Mouse (Mus musculus): ENCODE measurements around the gene Ece1.

Gene Ece1

GRCm38 (mm10) chr4:137910382-137911009, 48.5 kb downstream of the Ece1 start:
- no peak for ATAC-seq (ENCODE audit: insufficient number of reproducible peaks, low FRiP score, low TSS enrichment)

- ATAC-seq (ENCODE audit: insufficient number of reproducible peaks, low FRiP score, low TSS enrichment): no peak
These were observed 49.6 kb downstream of the Ece1 start for GRCm38 (mm10) chr4:137911657-137912056.

DNA sequence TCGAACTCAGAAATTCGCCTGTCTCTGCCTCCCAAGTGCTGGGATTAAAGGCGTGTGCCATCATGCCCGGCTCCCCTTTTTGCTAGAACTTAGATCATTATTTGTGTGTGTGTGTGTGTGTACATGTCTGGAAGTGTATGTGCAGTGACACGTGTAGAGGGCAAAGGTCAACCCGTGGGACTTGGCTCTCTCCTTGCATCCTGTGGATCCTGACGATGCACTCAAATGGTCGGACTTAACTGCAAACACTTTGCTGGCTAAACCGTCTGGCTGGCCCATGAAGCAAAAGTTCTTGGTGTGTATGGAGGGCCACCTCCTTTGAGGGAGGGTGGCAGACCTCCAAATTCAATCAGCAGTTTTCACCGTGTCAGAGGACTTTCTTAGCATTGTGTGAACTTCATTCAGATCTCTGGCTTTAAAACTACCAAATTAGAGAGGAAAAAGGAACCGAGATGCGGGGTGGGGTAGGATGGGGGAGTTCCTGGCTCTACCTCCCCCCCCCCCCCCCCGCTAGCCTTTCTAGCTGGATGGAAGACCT, 50.8 kb downstream of the Ece1 start:
- no peak for ATAC-seq (ENCODE audit: insufficient number of reproducible peaks, low FRiP score, low TSS enrichment)

- no peak for ATAC-seq (ENCODE audit: insufficient number of reproducible peaks, low FRiP score, low TSS enrichment)
These were observed 51.5 kb downstream of the Ece1 start for GRCm38 (mm10) chr4:137913321-137914057.

DNA sequence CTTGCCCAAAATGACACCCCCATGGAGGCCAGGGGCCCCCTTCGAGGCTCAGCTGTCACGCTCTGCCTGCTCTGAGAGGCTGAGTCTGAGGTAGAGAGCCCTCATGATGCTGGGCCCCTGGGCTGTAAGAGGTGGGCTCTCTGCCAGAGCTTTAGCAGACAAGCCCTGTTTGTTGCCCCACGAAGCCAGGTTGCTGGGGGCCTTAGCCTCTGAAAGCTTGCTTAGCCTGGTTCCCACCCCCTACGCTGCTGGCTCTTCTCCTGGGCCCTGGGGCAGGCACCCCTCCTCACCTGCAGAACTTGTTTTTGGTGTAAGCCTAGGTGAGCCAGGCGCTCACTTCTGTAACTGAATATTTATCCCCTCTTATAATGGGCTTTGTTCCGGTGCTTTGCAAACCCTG, 55.6 kb downstream of the Ece1 start:
- ATAC-seq (ENCODE audit: insufficient number of reproducible peaks, low FRiP score, low TSS enrichment): no peak

GRCm38 (mm10) chr4:137918559-137918958, 56.5 kb downstream of the Ece1 start:
- peak; percentile 52; the same call in 1 of the 2 replicates for ATAC-seq (ENCODE audit: insufficient number of reproducible peaks, low FRiP score, low TSS enrichment)

GRCm38 (mm10) chr4:137919116-137919515, 57.1 kb downstream of the Ece1 start:
- peak; percentile 40; the same call in 1 of the 2 replicates for ATAC-seq (ENCODE audit: insufficient number of reproducible peaks, low FRiP score, low TSS enrichment)

GRCm38 (mm10) chr4:137920005-137920404, 58.0 kb downstream of the Ece1 start:
- no peak for ATAC-seq (ENCODE audit: insufficient number of reproducible peaks, low FRiP score, low TSS enrichment)

GRCm38 (mm10) chr4:137920500-137920961, 58.5 kb downstream of the Ece1 start:
- no peak for ATAC-seq (ENCODE audit: insufficient number of reproducible peaks, low FRiP score, low TSS enrichment)

DNA sequence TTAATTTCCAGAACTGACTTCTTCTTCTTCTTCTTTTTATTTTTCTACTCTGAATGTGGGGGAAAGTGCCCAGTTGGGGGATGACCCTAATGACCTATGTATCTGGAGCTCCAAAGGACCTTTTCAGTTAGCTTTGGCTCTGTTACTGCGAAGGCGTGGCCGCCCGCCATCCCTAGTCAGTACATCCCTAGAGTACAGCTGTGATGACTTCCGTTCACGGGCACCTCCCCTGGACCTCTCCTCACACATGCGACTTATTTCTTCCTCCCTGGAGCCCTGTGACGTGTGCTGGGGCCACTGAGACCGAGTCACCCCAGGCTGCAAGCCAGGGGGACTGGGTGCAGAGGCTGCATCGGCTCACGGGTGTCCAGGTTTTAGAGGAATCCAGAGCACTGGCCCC, 59.5 kb downstream of the Ece1 start:
- no peak for ATAC-seq (ENCODE audit: insufficient number of reproducible peaks, low FRiP score, low TSS enrichment)

- no peak for ATAC-seq (ENCODE audit: insufficient number of reproducible peaks, low FRiP score, low TSS enrichment)
These were observed 61.0 kb downstream of the Ece1 start for GRCm38 (mm10) chr4:137923052-137923451.

DNA sequence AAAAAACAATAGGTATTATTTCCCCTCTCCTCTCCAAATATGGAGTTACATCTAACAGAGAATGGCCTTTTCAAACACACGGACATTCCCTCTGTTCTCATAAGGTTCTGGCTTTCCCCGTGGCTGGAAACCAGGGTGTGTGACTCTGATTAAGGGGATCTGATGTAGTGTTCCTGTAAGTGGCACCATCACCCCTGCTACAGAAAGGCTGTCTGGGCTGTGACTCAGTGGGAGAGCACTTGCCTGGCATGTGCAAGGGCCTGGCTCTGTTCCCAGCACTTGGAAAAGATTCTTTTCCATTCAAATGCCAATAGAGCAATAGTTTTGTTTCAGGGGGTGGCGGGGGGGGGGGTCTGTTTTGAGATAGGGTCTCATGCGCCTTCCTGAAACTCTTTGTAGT, 63.1 kb downstream of the Ece1 start:
- no peak for ATAC-seq (ENCODE audit: insufficient number of reproducible peaks, low FRiP score, low TSS enrichment)

DNA sequence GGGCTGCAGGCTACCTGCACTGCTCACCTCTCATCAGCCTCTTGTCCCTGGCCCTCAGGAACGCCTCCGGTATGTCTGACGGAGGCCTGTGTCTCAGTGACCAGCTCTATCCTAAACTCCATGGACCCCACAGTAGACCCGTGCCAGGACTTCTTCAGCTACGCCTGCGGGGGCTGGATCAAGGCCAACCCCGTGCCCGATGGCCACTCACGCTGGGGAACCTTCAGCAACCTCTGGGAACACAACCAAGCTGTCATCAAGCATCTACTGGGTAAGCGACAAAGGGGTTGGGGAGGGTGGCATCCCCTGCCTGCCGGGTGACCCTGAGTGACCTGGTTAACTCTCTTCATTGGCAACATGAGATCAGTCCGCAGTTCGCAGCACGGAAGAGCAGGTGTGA, 64.1 kb downstream of the Ece1 start:
- ATAC-seq (ENCODE audit: insufficient number of reproducible peaks, low FRiP score, low TSS enrichment): no peak

- ATAC-seq (ENCODE audit: insufficient number of reproducible peaks, low FRiP score, low TSS enrichment): no peak
These were observed 65.1 kb downstream of the Ece1 start for GRCm38 (mm10) chr4:137927136-137927535.

DNA sequence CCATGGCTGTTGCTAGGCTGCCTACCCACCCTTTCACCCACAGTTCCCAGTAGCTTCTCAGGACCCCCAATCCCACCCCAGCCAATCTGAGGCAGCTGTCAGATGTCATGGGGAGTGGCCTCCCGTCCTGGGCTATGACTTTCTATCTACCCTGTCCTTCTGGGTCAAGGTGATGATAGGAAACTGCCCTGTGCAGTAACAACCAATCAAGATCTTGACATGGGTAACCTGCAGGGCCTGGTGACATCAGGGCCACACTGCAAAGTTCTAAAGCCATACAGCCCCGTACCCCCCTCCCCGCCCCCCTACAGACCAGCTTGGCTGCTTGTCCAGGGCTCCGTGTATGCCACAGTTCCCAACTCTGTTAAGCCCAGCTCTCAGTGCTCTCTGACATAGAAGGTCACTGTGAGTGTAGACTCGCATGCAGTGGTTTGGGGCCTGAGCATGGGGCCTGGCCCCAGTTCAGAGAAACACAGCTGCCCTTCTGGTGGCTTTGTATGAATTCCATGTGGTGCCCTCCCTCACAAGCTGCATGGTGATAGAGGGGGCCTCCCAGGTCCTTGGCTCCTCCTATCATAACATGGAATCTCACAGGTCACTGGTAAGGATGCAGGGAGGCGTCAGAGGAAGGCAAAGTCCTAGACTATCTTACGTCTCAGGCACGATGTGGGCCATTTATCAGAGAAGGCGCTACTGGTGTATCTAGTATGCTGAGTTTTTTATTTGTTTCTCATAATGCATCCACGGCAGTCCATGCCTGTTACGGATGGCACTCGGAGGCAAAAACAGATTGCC, 65.9 kb downstream of the Ece1 start:
- ATAC-seq (ENCODE audit: insufficient number of reproducible peaks, low FRiP score, low TSS enrichment): no peak

DNA sequence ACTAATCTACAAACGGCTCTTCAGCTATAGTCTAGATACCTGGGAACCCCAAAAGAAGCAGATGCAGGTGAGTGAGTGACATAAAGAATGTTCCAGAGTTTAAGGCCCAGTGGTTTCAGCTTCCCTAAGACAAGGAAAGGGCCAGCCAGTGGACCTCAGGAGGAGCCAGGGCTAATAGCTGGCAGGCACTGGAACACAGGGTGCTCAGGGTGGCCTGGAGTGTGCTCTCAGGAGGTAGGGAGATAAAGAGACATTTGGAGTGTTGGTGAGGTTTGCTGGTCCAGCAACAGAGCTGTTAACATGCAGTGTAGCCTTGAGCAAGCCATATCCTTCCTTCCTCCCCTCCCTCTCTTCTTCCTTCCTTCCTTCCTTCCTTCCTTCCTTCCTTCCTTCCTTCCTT, 66.8 kb downstream of the Ece1 start:
- no peak for ATAC-seq (ENCODE audit: insufficient number of reproducible peaks, low FRiP score, low TSS enrichment)

- no peak for ATAC-seq (ENCODE audit: insufficient number of reproducible peaks, low FRiP score, low TSS enrichment)
These were observed 67.4 kb downstream of the Ece1 start for GRCm38 (mm10) chr4:137929341-137930016.

- ATAC-seq (ENCODE audit: insufficient number of reproducible peaks, low FRiP score, low TSS enrichment): no peak
These were observed 68.5 kb downstream of the Ece1 start for GRCm38 (mm10) chr4:137930500-137931008.

- ATAC-seq (ENCODE audit: insufficient number of reproducible peaks, low FRiP score, low TSS enrichment): no peak
These were observed 69.1 kb downstream of the Ece1 start for GRCm38 (mm10) chr4:137931009-137931757.
